Mouse (Mus musculus) left cerebral cortex, postnatal 36 days (tissue): ENCODE results near the gene Pigr. TPM values are rescaled to one million over a fixed set of nuclear protein-coding genes. Genes with fewer than 3 reads are reported as not detected.

Experiments
- DNase-seq, 2 experiments: peaks; one replicate each; pipeline ENCODE4 v3.0.0; 2021 to 2022; ENCODE audit warnings: low spot score in 2 of 2, mixed read lengths in 1 of 2
- intact Hi-C: fragments of 180-260 bp; cut with DNase I; formaldehyde crosslinking; loops from one replicate; pipeline ENCODE4 v1.15.1; 2025
- total RNA-seq, 2 experiments: library from RNA; stranded (reverse); gene quantifications; 2 replicates each; pipeline ENCODE4 v1.2.3; 2021

The Pigr gene
- total RNA-seq, 2 experiments from 2014 or later = not detected

DNA sequence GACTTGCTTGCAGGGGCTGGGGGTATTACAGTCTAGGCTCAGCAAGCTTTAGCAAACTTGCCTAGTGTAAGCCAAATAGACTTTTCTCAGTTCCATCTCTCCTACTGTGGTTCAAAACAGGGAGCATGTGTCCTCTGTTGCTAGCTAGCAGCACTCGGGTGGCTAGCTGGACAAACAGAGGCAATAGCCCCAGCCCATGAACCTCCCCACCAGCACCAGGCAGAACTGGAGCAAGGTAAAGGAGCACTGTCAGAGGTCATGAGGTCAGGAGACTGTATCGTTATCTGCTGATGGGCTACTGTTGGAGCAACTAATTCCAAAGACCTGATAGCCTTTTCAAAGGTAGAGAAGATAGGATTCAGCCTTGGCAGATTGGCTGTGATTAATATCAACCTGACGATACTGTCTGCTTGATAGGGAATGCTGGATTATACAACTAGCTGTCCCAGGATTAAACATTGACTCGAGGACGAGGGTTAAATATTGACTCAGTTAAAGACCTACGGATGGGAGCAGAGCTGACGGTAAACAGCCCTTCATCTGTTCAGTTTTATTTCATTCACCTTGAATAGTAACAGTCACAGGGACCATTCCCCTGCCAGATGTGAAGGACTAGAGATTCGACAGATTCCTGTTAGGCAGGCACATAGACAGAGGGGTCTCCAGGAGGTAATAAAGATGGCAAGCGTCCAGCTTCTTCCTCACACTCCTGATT, 4.4 kb upstream of the Pigr start:
- intact Hi-C loops = no loop called here
- DNase-seq = no peak

DNA sequence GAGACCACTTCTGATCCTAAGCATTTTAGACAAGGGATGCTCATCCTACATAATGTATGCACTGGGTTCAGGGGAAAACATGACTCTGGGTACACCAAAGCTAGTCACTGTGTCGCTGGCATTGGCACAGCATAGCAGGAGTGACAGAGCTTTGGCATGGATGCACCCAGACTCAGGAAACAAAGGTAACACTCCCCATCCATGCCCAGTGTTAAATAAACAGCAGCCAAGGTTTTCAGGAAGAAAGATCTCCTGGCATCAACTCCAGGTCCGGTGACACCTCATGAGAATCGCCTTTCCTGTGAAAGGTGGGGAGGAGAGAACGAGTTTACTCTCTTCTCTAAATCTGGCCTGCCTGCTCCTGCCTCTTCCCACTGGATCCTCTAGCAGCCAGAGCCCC, 2.2 kb downstream of the Pigr start:
- DNase-seq = no peak
- intact Hi-C loops = no loop called here

DNA sequence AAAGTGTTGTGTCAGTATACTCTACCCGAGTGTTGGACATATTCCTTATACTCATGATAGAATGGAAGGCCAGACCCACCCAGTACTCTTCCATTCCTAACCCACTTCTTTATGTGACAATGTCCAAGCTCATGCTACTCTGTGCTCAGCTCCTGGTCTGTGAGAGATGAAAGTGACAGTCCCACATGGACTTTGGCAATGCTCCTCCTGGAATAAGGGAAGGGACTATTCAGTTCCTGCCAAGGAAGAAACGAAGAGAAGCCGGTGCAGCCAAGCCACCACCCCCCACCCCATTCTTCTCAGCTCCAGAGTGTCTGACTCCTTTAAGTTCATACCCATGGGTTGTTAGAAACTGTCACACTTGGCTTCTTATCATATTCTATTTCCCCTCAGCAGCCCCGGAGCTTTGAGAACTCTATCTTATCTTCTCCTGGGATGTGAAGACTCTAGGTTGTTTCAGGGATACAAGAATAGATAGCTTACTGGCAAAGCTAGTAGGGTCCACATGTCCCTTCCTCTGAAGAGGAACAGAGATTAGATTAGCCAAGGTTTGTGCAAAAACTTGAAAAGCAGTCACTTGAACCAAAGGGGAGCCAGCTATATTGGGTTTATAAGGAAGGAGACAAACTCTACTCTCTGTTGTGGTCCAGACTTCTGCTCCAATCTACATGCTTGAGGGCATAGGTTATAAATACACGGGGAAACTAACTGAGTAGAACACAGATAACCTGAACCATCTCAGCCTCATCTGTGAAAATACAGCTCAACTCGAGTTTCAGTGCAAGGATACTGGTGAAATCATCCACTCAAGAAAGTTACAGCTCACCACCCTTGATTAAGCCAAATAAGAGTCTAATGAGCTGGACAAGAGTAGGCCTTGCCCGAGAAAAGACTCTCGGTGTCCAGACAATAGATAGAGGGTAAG, 3.7 kb downstream of the Pigr start:
- intact Hi-C loops = no loop called here
- DNase-seq = no peak

DNA sequence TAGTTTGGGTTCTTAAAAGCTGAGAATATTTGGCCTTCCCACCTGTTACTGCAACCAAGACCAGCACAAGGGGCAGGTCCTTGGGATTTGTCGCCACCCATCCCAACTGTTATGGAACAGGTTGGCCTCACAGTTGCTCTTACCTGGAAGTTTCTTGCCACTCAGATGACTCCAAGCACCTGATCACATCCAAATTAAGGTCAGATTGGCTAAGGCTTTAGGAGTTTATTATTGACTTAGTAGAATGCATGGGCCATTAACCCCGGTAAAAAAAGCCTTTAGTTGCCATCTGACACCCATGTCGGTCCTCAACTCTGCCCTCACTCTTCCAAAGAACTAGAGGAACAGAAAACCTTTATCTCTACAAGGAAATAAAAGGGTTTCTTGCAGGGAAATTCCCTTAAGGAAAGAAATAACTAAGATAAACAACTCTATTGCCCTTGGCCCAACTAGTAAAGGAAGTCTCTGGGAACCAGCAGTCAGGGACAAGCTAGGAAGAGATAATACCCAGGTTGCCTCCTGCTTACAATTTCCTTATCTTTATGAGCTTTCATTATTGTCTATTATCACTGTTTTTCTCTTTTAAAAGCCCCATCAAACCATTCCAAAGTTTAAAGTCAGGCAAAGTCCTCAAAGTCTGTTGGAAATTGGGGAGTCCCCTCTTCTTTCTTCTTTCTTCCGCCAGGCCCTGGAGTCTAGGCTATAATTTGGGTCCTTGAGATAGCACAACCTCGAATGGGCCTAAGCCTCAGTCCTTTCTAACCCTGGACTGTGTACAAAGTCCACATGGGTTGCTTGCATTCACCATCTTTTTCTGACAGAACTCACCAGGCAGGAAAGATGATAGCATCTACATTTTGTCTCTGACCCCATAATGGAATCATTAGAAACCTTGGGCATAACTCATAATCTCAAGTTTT, 6.0 kb downstream of the Pigr start:
- DNase-seq = no peak
- intact Hi-C loops = no loop called here

DNA sequence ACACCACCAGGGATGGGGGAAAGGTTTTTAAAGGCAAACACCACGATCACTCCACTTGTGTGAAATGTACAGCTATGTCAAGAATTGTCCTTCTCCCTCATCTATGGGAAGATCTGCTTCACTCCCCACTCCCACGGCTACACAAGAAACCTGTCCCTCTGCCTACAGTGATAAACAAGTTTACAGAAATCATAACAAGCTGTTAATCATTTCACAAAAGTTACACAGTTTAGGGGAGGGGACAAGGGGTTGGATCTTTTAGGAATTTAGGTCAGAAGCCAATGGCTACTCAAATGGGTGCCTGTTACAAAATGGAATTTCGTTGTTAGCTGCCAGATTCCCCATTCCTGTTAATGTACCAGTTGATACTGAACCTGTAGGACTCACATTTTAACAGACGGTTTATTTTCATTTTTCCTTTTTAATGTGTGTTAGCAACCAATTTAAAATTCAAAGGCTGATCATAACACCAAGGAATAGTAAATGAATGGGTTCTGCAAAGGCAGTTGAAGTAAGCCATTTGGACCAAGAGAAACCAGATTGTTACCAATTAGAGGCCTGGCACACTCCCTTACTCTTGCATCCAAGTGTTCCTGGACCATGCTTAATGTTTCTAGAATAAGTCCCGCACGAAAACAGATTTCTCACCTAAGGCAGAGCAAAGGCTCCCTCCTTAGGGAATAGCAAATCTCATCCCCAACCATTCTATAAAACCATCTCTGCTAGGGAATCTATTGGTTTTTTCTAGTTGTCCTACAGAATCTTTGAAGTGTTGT, 8.9 kb downstream of the Pigr start:
- no peak for DNase-seq

DNA sequence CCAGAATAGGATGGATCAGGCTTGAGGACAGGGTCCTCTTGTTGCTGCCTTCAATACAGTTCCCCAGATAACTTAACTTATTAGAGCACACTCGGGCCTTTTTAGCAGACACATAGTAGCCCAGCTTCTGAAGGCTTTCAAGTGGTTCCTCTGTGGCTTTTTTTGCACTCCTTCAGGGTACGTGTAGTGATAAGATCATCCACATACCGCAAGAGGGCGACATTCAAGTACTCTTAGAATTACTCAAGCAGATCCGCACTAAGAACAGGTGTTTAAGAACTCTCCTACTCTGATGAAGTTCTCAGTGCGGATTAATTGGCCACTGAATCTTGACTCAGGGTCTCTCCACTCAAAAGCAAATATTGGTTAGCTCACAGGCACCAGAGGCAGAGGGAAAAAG, 11.8 kb downstream of the Pigr start:
- DNase-seq = no peak

More for the DNA sequence above, 8.9 kb downstream of the Pigr start:
- intact Hi-C loops = no loop called here

DNA sequence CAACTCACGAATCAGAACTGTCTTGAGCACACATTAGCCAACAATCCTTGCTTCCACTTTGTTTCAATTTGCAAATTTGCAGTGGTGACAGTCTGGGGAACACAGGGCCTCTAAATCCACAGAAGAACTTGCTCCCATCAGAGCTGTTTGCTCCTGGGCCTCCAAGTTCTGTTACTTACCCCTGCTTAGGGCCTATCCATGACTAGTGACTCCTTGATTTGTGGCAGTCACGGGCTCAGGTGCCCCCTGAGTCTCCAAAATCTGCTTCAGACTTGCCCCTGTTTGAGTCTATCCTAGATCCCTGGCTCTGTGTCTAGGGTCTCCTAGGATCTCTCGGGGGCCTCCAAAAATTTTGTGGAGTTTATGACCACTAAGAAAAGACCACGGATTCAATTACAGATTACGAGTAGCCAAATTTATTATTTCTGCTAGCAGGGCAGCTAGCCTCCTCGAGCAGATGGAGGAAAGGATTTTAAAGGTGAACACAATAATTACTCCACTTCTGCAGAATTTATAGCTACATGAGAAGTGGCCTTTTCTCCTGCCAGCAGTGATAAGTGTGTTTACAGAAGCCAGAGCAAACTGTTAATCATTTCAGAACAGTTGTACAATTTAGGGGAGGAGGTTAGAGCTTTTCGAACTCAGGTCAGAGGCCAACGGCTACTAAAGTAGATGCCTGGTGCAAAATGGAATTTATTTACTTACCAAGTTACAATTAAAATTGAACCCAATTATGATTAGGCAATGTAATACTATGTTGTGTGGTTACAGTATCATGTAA, 14.3 kb downstream of the Pigr start:
- DNase-seq = no peak
- intact Hi-C loops = no loop called here

More for the DNA sequence above, 11.8 kb downstream of the Pigr start:
- intact Hi-C loops = no loop called here

DNA sequence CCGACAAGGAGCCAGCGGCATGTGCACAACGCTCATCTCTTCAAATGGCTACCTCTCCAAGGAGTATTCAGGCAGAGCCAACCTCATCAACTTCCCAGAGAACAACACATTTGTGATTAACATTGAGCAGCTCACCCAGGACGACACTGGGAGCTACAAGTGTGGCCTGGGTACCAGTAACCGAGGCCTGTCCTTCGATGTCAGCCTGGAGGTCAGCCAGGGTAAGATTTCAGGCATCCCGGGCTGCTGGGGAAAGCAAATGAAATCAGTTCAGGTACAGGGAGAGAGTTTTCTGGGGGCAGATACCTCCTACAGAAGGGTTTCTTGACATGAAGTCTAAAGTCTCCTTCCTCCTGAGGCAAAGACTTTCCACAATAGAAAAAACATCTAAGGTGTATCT, 15.1 kb downstream of the Pigr start:
- intact Hi-C loops = no loop called here
- DNase-seq = no peak

DNA sequence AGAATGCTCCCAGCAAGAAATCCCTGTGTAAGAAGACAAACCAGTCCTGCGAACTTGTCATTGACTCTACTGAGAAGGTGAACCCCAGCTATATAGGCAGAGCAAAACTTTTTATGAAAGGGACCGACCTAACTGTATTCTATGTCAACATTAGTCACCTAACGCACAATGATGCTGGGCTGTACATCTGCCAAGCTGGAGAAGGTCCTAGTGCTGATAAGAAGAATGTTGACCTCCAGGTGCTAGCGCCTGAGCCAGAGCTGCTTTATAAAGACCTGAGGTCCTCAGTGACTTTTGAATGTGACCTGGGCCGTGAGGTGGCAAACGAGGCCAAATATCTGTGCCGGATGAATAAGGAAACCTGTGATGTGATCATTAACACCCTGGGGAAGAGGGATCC, 18.0 kb downstream of the Pigr start:
- intact Hi-C loops = no loop called here
- no peak for DNase-seq

DNA sequence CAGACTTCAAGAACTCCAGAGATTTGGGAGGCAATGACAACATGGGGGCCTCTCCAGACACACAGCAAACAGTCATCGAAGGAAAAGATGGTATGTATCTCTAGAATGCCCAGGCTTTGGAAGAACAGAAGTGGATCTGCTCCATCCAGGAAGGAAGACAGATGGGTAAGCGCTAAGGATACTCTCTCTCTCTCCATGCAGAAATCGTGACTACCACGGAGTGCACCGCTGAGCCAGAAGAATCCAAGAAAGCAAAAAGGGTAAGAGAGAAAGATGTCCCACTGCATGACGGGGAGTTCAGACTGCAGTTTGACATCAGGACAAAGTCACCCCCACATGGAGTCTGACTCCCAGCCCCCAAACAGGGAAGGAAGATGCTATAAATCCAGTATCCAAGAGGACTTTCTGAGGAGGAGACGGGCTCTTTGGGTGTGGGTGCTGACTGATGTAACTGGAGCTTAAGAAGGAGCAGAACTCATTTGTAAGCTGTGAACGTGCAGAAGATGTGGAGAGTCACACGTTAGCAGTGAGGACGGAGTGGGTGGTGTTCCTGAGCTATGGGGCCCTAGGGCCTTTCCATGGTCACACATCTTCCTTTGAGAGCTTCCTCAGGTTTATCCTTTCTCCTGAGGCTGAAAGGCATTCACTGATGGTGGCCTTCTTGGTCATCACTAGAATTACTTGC, 23.2 kb downstream of the Pigr start:
- peak; percentile 23 to 57 for DNase-seq
- intact Hi-C loops = no loop called here

DNA sequence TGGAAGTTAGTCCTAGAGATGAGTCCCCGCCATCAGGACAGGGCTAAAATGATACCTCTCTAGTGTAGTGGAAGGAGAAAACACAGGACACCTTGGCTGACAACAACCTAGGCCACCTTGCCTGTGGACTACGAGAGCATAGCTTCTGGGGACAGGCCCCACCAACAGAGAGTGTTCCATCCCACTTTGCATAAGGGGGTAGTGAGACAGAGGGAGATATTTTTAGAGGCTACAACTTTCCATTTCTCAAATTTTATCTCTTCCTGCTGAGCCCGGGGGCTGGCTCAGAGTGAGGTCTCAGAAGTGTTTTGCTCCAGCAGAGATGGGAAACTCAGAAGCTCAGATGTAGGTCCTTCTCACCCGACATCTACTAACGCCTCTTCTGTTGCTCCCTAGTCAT, 23.9 kb downstream of the Pigr start:
- intact Hi-C loops = no loop called here
- DNase-seq = no peak

DNA sequence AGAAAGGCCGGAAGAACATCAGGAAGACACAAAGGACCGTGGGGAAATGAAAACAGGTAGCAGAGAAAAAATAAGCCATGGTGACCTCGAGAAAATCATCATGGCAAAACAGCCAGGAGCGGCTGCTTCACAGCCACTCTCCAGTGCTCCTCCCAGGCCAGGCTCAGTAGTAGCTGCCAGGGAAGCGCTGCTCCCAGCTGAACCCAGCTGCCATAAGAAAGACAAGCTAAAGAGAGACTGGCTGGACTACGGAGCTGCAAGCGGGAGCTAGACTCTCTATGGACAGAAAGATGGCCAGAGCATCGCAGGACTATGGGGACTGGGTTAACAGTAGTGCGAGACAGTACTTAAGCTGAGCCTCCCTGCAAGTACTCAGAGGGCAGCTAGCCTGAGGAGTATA, 28.3 kb downstream of the Pigr start:
- intact Hi-C loops = no loop called here
- DNase-seq = no peak

DNA sequence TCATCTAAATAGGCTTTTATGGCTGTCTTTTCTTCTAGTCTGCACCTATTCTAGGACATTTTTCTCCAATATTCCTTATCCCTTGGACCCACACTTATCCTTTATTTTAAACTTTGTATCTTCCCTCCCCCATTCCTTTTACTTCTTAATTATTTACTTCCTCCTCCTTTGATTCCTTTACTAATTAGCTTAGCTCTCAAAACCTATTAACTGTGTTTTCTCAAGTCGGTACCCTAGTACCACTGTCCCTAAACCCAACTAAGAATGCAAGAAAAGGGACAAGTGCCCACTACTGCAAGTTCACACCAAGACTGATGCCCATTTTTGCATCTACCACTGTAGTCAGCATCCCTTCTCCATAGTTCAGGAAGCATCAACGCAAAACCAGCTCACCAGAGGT, 29.2 kb downstream of the Pigr start:
- DNase-seq = no peak
- intact Hi-C loops = no loop called here

DNA sequence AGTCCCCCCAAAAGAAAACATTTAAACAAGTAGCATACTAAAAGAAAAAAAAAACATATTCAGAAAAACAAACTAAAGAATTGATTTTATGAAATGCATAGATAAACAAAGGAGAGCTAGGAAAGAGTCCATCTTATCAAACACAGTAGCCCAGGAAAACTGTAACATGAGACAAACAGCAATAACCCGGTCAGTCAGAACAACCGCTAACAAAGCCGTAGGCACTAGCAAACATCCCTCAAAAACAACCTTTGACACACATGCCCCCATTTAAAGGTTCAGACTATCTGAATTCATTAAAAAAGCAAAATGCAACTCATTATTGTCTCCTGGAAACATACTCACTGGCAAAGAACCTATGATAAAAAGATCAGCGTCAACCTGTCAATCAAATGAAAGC, 31.0 kb downstream of the Pigr start:
- DNase-seq = no peak
- intact Hi-C loops = no loop called here

DNA sequence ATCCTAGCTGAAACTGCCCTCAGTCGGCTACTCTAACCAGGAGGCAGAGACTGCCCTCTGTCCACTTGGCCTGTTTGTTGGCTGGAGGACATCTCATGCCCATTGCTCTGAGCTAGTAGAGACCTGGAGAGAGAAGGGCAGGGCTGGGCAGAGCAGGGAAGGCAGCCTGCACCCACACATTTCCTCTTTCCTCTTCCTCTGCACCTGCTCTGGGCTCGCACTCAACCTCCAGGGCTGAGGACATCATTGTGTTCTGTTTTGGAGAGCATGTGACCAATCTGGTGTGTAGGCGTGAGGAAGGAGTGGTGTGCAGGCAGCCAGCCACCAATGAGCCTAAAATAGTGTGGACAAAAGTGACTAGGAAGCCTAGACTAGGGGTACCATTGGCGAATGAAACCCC, 37.8 kb downstream of the Pigr start:
- intact Hi-C loops = no loop called here
- no peak for DNase-seq

DNA sequence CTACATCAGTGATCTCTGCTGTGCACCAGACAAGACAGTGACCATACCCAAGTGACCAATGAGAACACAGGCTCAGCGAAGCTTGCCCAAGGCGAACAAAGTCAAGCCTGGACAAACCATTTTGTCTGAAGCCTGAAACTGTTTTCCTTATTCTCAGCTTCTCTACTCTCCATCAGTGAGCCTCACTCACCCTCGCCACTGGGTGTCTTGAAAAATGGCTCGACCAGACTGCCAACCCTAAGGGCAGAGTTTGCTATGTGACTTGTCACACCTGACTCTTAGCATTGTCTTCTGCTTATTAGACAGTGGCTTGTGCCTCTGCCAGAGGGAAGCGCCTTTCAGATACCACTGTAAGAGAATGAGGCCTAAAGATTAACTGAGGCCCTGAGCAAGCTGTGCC, 38.3 kb downstream of the Pigr start:
- no peak for DNase-seq
- intact Hi-C loops = no loop called here

DNA sequence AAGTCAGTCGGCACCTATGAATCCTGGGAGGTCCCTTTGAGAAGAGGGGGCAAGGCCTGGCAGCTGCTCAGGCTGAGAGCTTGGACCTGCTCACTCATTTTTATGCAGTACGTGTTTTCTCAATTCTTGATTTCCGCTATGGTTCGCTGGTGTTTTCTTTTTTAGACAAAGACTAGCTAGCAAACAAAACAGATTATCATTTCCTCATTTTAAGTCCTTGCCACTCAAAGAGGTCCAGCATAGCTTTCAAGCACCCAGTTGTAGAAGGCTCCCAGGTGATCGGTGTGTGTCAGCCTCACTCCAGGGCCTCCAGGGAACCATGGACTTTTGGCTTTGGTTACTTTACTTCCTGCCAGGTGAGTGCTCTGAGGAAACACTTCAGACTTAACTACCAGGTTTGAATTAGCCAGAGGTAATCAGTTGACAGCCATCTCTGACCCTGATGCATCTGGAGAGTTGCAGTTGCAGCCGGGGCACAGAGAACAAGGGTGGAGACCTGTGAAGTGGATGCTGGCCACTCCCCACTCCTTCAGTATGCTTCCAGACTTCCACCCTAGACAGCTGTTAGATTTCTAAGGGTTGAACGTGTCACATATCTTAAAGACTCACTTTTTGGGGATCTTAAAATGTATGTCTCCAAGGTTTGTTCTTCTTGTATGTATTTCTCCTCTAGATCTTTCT, 39.2 kb downstream of the Pigr start, which contains the start of gene Fcmr:
Gene Fcmr (plus strand): TSS at position 129 of the 681 bp plus-strand sequence.
- intact Hi-C loops = no loop called here
- DNase-seq = no peak
